Mouse (Mus musculus): ENCODE measurements at regions not wholly inside any gene's neighbourhood (a gene's known extent, or its start where the extent isn't known, plus 50 kb on each side); places are given as distances from the start of the nearest gene placed in this dataset.
A peak's percentile ranks its signal among the peaks of the same experiment; 100 is the strongest.

DNA sequence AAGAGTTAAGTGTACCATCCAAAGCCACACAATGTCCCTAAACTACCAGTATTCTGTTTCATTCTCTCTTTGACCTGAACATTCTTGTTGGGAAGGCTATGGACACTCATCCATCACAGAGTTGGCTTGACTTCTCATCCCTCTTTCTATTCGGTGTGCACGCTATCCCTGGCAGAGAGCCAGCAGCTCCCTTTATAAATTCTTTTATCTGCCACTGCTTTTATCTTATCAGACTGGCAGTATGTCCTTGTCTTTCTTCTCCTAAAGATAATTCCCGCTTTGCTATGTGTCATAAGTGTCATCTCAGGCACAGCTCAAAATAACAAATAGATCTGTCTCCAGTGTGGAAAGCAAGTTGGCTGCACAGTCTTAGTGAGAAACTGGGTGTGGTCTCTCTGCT, 106.6 kb upstream of the Lipc start:
- peak; percentile 76 to 88 for DNase-seq (ENCODE audit: inconsistent age in 2 of 2, low spot score in 1 of 2)

DNA sequence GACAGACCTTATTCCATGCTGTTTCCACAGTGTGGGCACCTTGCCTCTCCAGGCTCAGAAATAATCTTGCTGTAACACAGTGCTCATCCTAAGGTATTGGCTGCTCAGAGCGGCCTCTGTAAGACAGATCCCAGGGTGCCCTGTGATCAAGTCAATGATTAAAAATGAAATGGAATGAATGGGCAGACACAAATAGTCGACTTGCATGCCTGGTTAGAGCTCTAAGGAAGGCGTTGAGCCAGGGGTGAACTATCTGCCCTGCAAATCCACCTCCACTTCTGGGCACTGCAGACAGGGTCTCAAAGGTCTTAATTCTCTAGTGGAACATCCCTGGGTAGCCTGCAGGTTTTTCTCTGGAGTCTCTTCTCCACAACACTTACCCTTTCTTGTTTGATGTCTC, 104.8 kb upstream of the Lipc start:
- DNase-seq (ENCODE audit: inconsistent age in 2 of 2, low spot score in 1 of 2), result no peak

DNA sequence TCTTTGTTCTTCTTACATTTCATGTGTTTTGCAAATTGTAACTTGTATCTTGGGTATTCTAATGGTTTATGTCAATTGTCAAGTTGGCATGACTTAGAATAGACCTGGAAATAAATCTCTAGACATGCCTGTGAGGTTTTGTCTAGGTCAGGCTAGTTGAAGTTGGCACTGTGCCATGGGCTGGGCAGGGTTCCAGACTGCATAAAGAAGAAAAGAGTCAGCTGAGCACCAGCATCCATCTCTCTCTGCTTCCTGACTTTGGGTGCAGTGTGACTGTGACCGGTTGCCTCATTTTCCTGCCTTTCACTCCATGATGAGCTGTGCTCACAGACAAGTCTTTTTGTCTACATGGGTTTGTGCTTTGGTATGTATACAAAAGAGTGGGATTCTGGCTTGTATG, 91.9 kb upstream of the Lipc start:
- peak in 1 of 2 experiments; percentile 41 for DNase-seq (ENCODE audit: inconsistent age in 2 of 2, low spot score in 1 of 2)

DNA sequence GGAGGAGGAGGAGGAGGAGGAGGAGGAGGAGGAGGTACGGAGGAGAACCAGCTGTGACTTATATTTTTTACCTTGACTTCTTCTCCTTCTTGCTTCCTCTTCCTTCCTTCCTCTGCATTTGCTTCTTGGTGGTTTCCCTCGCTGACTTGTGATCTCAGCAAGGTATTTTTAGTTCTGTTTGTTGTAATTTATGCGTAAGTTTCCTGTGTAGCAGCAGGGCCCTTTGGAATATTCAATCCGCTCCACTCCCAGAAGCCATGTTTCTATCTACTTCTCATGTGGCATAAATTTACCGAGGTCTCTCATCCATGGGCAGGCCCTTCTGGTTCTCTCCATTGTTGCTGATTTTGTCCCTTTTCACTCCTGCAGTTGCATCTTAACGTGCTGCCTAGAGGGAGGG, 83.3 kb upstream of the Lipc start:
- DNase-seq (ENCODE audit: inconsistent age in 2 of 2, low spot score in 1 of 2), result no peak

DNA sequence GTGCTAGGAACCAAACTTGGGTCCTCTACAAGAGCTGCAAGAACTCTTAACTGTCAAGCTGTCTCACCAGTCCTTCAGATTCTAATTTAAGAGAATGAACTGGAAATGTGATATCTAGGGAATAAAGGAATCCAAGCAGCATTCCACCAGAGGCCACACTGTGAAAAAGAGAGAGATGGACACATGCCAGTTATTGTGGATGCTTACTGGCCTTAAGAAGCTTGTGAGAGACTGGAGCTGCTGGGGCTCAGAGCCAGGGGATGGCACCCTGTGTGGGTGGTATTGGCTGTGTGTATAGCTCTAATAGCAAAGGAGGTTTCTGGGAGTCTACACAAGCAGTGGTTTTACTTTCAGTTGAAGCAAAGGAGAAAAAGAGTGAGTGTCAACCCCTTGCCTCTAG, 80.1 kb upstream of the Lipc start:
- DNase-seq (ENCODE audit: inconsistent age in 2 of 2, low spot score in 1 of 2), result no peak

DNA sequence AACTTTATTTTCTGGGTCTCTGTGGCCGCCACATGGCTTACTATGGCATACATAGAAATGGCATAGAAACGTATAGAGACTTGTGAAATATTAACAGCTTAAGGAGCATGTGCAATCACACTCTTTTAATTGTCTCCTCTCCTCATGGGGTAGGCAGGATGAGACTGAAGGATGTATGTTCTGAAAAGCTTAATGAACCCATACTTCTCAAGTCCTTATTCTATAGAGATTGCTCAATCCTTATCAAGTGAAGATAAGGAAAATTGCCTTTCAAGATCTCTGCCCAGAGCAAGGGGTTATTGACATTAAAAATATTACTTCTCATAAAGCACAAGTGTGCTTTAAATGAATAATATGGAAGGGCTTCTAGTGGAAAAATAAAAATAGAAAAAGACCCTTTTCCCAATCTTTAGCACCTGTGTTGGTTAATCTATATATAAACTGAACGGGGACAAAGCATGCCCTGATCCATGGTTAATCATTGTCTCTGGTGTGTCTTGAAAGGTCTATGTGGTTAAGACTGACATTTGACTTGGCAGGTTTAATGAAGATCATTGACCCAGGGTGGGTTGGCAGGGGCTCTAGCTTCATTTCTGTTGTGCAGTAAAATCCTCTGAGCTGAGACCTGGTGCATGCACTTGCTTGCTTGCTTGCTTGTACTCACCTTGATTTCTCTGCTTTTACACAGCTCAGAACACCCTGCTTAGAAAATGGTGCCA, 78.3 kb upstream of the Lipc start:
- no peak for DNase-seq (ENCODE audit: inconsistent age in 2 of 2, low spot score in 1 of 2)

DNA sequence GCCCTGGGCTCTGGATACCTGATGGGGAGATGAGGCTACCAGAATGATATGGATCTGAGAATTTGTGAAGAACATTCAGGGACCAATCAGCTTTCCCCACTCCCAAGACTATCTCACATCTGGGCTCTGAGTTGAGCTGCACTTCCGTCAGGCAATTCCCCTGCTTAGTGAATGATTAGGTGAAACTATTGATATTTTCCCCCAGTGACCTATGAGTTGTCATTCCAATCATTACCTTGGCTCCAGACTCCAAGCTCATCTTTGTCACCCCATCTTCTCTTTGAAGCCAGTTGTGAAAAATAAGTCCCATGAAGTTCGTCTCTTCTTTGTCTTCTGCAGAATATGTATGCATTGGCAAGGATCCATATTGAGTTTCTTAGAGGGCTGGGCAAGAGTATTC, 76.1 kb upstream of the Lipc start:
- no peak for DNase-seq (ENCODE audit: inconsistent age in 2 of 2, low spot score in 1 of 2)

DNA sequence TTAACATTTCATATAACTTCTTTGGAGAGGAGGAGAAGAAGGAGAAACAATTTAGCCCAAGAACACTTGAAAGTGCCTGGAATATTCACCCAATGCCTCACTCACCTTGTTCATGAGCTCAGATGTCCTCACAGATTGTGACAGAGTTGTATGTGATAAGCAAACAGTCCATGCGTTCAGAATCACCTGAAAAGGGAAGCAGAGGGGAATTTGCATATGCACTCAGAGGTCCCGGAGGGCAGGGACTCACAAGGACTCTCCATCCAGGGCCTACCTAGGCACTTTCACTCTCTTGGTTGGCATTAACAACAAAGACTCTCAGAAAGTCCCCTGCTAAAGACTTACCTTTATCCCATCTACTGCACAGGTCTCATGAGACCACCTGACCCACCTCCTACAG, 75.6 kb upstream of the Lipc start:
- no peak for DNase-seq (ENCODE audit: inconsistent age in 2 of 2, low spot score in 1 of 2)

DNA sequence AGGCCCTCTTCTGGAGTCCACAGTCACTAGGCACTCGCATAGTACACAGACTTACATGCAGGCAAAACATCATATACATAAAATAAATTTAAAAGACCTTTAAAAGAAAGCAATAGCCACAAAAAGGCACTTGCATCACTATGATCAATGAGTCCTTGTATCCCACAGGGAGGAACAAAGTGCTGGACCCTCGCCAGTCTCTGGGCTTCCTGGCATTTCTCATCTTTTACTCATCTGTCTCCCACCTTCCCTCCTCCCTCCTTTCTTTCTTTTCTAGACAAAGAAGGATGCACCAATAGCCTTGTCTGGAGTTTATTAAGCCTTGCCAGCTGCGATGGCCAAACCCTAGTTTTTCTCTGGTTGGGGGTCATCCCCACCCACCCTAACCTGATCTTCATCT, 73.2 kb upstream of the Lipc start:
- no peak for DNase-seq (ENCODE audit: inconsistent age in 2 of 2, low spot score in 1 of 2)

DNA sequence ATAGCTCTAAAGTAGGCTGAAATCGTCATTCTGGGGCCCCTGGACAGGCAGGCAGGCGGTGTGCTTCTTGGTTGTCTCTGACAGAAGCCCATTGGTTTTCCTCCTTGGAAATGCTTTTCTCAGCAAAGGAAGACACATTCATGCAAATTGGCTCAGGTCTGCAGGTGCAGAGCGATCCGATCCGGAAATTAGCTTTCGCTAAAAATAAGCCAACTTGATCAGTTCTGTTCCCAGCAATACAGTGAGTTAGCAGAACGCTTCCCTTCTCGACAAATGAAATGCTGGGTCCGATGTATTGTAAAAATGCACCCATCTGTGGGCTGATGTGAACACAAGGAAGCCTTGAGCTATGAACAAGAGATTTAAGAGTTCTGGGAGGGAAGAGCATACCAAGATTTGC, 66.2 kb upstream of the Lipc start:
- no peak for DNase-seq (ENCODE audit: inconsistent age in 2 of 2, low spot score in 1 of 2)

DNA sequence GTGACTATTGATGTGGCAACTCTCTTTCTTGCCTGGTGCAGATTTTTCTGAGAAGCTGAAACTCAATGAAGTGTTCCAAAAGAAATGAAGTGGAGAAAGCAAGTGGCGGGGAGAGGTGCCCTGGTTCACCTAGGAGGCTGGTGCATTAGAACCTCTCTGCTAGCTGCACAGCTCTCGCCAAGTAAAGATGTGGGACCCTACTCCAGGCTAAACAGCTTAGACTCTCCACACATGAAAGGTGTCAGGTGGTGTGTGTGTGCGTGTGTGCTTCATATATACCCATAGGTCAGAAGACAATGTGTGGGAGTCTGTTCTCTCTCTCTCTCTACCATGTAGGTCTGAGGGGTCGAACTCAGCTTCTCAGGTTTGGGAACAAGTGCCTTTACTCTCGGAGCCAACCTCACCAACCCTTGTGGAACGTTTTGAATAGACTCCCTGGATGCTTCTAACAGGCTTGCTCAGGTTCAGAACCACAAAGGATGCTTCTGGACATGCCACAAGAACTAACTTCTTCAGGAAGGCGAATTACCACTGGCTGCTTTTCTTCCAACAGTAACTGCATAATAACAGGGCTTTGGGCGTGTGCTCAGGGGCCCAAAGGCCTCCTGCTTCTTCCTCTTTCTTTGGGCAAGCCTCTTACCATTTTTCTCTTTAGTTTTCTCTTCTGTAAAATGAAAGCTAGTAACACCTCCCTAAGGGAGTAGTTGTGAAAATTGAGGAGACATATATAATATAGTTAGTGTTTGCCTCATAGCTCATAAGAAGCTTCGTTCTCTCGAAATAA, 65.6 kb upstream of the Lipc start:
- DNase-seq (ENCODE audit: inconsistent age in 2 of 2, low spot score in 1 of 2), result no peak

DNA sequence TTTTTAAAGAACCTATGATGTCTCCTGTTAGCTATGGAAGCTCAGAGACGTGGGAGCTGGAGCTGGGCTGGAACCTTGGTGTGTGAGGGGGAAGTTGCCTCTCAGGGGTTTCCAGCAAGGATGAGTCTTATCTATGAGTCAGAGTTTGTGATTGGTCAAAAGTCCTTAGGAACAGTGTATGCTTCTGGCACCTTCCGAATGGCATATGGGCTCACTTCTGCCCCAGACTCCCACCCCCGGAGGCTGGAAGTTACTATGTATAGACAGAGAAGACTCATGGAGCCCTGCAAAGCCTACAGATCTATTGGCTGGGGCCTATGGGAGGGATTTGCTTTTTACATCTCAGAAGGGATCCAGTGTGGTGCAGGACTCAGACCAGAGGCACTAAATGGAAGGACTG, 63.9 kb upstream of the Lipc start:
- no peak for DNase-seq (ENCODE audit: inconsistent age in 2 of 2, low spot score in 1 of 2)

DNA sequence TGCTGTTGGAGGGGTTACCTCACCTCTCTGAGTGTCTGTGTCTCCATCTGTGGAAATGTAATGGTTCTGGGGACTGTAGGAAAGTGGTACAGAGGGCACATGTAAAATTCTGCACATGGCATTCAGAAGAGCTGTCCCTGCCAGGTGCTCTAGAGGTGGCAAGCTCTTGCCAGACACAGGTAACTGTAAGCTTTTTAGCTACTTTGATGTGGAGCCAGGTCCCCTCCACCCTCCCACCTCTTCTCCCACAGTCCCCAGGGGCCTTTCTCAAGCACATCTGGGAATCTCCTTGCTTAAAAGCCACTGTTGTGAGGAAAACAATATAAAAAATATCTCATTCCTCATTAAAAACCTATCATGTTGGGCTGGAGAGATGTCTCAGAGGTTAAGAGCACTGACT, 63.4 kb upstream of the Lipc start:
- DNase-seq (ENCODE audit: inconsistent age in 2 of 2, low spot score in 1 of 2), result no peak

DNA sequence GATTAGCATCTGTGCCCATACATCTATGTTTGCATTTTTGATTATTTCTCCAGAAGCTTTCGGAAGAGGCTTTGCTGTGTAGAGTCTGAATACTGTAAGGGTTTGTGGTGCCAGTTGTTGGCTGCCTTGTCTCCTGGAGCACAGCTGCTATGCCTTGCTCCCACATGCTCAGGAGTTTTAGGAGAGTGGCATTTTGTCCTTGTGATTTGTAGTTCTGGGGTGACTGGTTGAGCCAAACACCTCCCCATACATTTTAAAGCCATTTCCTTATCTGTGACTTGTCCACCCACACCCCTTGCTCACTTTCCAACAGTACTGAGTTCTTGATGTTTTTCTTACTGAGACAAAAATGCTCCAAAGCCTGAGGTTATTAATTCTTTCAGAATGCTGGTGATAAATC, 60.4 kb upstream of the Lipc start:
- DNase-seq (ENCODE audit: inconsistent age in 2 of 2, low spot score in 1 of 2), result no peak

DNA sequence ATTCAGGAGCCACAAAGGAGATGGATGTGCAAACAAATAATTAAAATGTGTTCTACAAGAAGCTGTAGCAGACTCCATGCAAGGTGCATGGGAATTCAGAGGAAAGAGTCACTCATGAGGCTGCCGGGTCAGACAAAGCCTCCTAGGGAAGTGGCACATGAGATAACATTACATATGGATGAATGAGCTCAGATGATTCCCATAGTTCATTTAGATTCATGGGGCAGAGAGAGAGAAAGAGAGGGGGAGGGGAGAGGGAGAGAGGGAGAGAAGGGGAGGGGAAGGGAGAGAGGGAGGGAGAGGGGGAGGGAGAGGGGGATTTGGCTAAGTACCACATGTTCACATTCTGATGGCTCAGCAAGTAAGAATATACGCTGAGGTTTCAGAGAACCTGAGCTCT, 52.6 kb upstream of the Lipc start:
- DNase-seq (ENCODE audit: inconsistent age in 2 of 2, low spot score in 1 of 2), result no peak
